Mouse (Mus musculus) megakaryocyte, adult 5-6 weeks (primary cell): ENCODE measurements at regions not wholly inside any gene's neighbourhood (a gene's known extent, or its start where the extent isn't known, plus 50 kb on each side); places are given as distances from the start of the nearest gene placed in this dataset.

Source experiments
- ATAC-seq: 2 replicates; pipeline ENCODE4 v1.8.0; 2016; ENCODE audit warnings: mild to moderate bottlenecking, inconsistent platforms; ENCODE audit not compliant: poor library complexity, severe bottlenecking

- ATAC-seq: no peak
Observed at GRCm38 (mm10) chr10:111693762-111694161, 187.7 kb downstream of the Phlda1 start.

DNA sequence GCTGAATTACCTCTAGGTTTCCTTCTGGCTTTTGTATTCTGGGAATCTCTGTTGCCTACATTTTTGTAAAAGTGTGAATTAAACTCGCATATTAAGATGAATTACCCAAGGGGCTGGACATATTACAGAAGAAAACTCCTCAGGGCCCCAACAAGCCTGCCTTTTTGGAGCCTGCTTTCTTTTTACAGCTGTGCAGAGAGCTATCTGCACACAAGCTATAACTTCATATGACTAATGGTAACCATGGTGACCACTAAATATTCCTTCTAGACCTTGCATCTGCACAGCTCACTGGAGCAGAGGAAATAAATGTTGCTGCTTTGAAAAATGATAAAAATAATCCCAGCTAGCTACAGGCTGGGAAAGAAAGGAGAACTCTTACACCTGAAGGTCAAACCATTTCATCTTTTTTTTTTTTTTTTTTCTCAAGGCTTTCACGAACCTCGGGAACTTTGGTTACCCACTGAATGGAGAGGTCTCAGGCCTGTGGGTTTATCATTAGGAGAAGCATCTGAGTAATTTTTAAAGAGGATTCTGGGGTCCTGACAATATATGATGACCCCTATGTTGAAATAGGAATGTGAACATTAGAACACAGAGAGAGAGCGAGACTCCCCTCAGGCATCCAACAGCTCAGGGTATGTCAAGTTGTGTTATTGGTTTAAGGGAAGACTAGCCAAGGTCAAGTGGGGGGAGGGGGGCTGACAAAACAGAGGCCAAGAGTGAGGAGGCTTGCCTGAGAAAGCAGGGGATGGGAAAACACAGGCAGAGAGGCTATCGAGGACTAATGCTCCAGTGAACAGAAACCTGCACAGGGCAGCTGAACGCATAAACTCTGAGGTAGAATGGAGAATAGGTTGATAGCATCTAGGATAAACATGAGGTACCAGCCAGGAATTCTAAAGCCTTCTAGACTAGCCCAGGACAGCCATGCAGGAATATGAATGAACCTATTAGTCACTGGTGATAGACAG is 188.4 kb downstream of the Phlda1 start:
- no peak for ATAC-seq

- no peak for ATAC-seq
Observed at GRCm38 (mm10) chr10:111695918-111696760, 190.1 kb downstream of the Phlda1 start.

GRCm38 (mm10) chr10:111696987-111697386 is 190.9 kb downstream of the Phlda1 start:
- ATAC-seq: peak; percentile 60

- no peak for ATAC-seq
Observed at GRCm38 (mm10) chr10:111699557-111700508, 193.7 kb downstream of the Phlda1 start.

DNA sequence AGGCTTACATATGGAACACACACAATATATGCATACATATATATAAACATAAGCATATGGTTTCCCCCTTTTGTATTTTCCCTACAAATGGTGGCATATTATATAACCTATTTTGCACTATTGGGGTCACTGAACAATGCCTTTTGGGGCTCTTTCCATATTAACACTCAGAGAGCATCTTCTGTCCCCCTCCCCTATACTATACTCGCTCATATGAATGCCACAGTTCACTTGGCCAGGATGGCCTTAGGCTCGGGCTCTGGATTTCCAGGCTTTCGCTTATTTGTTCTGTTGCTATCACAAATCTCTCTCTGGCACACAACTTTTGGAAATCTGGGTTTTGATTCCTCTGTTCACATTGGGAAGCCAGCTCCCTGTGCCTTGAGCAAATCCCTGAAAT is 194.5 kb downstream of the Phlda1 start:
- ATAC-seq: no peak

DNA sequence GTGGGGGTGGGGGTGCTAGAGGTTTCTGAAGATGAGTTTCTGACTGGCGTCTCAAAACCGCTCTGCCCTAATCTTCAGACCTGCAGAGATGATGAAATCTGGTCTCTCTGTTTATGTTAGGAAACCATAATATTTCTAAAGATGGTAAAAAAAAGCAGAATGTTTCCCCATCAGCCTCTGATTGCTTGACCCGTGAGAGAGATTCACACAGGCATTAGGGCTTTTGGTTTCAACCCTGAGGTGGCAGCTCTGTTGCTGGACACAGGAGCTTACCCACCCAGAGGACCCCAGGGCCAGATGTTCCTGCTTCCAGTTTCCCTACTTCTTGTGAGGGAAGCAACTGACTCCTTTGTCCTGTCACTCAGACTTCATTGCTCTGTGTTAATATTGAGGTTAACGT is 195.1 kb downstream of the Phlda1 start:
- ATAC-seq: peak; percentile 54

- no peak for ATAC-seq
Observed at GRCm38 (mm10) chr10:111702435-111702834, 196.3 kb downstream of the Phlda1 start.

DNA sequence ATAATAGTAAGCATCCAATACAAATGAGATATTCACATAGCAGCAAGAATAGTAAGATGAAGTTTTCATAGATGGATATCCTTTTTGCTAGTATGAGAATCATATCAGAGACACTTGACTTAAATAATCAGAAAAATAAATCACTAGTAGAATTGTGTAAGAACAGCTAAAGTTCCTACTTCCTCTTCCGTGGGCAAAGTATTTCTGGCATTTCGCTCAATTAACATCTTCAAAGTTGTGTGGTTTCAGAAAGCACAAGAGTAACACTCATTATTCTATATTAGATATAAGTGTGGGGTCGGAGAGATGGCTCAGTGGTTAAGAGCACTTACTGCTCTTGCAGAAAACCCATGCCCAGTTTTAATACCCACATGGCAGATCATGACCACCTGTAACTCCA is 197.4 kb downstream of the Phlda1 start:
- ATAC-seq: peak; percentile 56

- no peak for ATAC-seq
Observed at GRCm38 (mm10) chr10:111711519-111712113, 205.5 kb downstream of the Phlda1 start.

DNA sequence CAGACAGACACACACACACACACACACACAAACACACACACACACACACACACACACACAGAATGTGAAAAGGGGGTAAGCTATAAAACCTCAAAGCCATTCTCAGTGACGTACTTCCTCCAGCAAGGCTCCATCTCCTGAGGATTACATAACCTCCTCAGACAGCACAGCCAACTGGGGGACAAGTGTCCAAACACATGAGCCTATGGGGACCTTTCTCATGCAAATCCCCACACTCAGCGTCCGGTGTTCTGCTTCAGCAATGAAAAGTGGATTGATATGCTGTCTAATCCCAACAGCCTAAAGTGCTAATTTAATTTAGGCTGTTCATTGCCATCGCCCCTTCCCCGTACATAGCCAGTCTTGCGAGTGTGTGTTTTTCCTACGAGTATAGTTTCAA is 206.9 kb downstream of the Phlda1 start:
- no peak for ATAC-seq

DNA sequence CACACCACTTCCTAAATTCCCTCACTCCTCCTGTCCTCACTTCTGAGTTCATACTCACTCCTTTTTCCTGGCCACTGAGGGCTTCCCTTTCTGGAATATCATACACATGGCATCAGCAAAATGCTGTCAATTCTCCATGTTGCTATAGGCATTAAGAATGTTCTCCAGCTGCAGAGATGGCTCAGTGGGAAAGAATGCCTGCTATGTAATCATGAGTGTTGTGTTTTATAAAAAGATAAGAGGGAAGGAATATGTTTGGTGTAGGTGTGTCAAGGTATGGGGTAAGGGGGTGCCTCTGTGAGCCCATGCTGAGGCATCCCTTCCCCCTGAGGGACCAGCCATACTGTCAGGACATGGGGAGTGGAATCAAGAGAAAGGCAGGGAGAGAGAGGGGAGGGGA is 207.6 kb downstream of the Phlda1 start:
- no peak for ATAC-seq

DNA sequence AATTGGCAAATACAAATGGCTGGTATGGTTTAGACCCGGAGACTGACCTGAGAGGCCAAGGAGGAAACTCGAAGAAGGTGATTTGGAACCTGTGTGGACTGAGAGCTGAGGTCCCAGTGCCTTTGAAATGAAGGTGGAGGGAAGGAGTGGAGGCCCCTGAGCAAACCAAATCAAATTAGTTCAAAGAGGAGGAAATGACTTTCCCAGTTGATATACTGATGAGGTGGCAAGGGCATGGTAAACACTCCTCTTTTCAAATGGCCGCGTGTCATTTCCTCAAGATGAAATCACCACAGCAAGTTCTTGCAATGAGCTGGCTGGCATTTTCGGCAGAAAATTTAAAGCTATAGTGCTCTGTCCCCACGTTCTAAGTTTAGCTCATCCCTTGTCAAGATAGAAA is 209.1 kb downstream of the Phlda1 start:
- ATAC-seq: no peak

GRCm38 (mm10) chr10:111719632-111720031 is 213.5 kb downstream of the Phlda1 start:
- no peak for ATAC-seq

GRCm38 (mm10) chr10:111721068-111721467 is 215.0 kb downstream of the Phlda1 start:
- ATAC-seq: peak; percentile 77

- no peak for ATAC-seq
Observed at GRCm38 (mm10) chr10:111723885-111724284, 217.8 kb downstream of the Phlda1 start.

DNA sequence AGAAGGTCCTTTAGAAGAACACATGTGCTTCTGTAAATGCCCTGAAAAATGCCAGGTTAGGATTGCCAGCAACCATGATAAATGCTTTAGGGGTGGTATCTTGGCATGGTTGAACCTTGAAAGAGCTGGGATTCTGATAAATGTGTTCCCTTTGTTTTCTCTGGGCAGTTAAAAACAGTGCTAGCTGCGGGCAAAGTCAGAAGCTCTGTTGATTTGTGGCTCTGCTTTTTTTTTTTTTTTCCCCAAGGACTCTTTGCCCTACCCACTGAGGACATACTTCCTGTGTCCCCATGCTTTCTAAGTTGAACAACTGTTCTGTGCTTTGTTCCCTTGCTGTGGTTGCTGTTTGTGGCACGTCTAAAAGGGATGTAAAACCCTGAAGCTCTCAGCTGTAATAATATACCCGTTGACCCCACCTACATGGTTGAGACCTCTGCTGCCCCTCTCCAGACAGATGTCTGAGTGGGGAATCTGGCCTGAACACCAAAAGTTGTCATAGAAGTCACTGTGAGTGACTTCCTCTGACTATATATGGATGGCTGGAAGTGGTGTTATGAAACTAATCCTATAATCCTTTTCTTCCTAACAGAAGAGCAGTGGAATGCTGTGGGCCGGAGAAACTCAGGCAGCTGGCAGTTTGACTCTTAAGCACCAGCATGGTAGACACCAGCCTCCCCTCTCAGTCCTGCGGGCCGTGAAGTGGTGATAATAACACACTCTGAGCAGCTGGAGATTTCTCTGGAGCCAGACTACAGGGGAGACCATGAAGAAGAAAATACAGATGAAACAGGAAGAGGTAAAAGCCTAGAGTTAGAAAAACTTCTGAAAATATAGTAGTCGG is 218.7 kb downstream of the Phlda1 start:
- ATAC-seq: peak; percentile 60

GRCm38 (mm10) chr10:111736026-111736425 is 229.9 kb downstream of the Phlda1 start:
- no peak for ATAC-seq

- no peak for ATAC-seq
Observed at GRCm38 (mm10) chr10:111739471-111740138, 232.9 kb upstream of the Krr1 start.
